Mouse (Mus musculus) cerebellum, postnatal 4 days (tissue): ENCODE results near the gene Nrgn.

Experiments
- DNase-seq, 2 experiments: peaks; one replicate each; pipeline ENCODE4 v3.0.0; 2022; ENCODE audit warnings: low spot score in 2 of 2, mixed read lengths in 1 of 2

The Nrgn gene

DNA sequence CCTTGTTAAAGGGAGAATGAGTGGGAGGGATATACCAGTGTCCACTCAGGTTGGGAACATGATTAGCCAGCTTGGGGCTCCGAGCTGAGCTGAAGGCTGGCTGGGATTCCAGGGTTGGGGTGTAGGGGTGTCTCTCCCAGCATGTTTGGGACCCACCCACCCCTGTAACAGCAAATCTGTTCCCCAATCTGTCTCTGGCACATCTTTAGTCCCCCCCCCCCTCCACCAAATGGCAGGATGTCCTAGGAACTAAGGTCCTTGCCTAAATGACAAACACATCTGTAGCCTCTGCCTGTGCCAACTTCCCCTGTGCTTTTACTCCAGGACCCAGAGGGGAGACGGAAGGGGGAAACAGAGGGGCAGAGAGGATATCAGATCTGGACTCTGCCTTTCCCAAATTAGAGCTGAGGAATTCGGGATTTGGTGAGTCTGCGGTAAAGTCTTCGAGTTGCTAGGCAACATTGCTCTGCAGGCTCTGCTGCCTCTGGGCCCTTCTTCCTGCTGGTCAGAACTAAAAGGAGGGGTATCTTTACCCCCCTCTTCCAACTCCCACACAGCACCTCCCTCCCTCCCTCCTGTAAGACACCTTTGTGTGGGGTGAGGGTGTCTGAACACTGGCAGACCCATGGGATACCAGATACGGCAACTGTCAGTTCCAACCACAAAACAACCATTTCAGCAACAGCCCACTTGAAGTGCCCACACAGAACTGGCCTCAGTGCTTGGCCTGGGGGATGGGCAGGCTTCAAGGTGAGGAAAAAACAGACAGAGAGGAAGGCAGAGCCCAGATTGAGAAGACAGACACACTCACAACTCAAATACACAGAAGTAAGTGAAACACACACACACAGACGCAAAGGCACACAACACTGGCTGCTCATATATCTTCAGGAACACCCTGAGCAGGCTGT, 2.4 kb upstream of the Nrgn start, which contains the start of gene Siae:
Gene Siae (plus strand): TSS at position 861 of the 911 bp plus-strand sequence.
- no peak for DNase-seq

DNA sequence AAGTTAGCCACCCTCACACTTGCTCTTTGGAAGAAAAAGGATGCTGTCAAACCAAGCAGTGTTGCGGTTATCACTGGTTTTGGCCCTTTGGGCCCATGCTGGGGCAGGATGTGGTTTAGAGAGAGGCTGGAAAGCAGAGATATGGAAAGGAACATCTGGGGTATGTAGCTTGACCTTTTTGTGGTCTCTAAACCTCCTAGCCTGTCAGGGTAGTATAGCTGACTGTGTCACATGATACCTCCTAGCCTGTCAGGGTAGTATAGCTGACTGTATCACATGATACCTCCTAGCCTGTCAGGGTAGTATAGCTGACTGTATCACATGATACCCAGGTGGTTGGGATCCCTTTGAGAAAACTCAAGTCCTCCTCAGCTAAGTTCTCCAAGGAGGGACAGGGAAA, 1.6 kb upstream of the Nrgn start:
- no peak for DNase-seq

DNA sequence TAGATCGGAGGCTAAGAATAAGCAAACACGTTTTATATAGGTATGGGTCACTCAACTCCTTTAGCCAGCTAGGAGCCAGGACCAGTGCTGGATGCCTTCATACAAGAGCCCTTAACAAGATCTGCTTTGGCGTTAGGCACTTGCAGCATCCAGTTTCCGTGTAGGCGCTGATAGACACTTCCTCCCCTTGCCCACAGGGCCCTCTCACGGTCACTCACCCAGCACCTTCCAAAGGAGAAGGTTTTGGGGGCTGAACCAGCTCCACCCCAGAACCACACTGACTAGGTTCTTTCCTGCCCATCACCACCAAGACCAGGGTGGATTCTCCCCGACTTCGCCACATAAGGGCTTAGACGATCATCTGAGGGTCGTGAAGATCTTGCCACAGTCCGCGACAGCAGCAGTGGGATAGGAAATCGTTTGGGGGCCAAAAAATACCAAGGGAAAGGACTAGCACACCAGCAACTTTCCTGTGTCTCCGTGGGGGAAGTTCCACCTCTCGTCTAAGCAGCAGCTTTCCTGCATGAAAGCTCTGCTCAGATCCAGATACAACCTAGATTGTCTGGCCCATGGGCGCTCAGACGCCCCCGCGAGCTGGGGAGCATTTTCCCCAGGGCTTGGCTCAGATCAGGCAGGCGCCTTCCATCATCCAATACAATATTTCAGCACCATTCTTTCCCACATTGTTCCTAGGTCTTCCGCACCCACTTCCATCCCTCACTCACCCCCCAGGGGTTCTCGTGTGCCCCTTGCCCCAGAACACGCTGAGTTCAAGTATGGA, 763 bp downstream of the Nrgn start:
- DNase-seq: no peak

DNA sequence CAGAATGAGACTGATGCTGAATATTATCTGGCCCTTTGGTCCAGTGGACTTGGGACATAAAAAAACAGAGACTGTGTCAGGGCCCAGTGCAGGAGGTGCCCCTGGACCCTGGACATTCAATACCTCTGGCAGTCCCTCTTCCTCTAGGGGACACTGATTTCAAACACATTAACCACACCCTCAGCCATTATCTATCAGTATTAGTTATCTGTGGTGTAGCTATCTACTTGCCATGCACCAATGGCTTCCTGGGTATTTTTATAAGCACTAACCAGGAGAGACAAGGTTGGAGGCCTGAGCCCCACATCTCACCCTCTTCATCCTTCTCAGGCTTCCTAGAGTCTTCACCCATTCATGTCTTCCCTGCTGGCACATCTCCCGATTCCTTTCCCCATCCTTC, 2.3 kb downstream of the Nrgn start:
- DNase-seq: no peak

DNA sequence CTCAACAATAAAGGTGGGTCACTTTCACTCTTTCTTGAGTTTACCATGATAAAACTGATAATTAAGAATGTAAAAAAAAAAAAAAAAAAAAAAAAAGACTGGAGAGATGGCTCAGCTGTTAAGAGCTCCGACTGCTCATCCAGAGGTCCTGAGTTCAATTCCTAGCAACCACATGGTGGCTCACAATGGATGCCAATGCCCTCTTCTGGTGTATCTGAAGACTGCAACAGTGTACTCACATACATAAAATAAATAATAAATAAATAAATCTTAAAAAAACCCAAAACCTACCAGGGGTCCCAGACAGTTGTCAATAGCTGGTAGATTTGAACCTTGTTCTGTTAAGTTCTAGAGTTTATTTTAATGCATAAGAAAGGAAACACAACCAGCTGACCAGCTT, 5.8 kb downstream of the Nrgn start:
- no peak for DNase-seq

DNA sequence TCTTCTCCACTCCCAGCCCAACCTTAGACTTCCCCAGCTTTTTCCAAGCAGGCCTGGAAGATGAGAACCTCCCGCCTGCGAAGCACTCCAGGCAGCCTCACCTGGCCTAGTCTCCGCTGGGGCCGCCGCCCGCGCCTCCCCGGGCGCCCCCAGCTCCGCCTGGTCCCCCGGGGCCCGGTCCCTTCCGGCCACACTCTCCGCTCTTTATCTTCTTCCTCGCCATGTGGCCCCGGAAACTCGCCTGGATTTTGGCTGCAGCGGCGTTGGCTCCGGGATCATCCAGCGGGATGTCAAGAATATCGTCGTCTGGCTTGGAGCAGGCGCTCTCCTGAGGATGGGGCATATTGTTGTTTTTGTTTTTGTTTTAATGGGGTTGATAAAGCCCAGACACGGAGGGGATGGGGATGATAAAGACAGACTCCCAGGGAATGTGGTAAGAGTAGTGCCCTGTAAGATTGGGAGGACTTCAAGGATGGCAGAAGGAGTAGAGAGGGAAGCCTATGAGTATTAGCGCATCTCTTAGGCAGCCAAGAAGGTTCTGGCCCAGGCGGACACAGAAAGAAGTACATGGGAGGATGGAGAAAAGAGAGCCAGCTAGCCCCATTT, 6.8 kb downstream of the Nrgn start:
- no peak for DNase-seq

DNA sequence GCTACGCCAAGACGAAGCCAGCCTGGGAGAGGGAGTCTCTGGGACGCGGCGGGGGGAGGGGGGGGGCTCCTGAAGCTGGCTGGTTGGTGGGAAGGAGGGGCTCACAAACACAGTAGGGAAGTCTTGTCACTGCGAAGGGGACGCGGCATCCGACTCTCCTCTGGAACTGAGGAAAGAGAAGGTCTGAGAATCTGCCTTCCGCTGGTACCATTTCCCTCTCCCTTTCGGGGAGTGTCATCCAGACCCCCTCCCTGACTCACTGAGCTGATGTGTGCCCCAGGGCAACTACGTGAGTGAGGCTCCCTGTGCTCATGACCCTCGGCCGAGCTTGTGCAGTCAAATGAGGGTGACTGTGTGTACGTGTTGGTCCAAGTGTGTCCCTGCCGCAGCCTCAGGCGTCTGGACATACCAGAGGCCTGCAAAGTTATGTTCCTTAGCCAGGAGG, 7.5 kb downstream of the Nrgn start:
- no peak for DNase-seq

DNA sequence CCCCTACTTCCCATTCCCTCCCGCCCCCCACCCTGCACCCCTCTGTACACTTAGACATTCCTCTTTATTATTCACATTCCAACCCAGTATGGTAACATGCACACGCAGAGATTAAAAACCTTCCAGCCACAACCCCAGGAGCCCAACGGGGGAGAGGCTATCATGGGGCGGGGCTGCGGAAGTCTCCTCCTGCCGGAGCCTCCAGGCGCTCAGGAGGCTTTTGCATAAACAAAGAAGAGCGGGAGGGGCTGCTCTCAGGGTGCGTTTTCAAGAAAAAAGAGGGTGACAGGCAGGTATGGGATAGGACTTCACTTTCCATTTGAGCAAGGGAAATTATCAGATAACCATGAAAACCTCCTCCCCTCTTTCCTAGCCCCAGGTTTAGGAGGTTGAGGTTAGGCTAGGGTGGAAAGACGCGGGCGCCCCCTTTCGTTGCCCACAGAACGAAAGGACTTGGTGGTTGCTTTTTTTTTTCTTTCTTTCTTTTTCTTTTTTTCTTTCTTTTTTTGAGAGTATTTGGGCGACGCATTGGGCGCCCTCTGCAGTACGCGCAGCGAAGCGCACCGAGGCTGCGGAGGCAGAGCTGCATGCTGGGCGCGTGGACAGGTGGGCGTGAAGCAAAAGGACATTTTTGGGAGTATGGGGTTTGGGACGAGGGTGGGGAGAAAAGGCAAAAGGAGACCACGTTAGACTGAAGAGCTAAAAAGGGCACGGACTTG, 8.1 kb downstream of the Nrgn start:
- peak in 1 of 2 experiments; percentile 72 for DNase-seq

DNA sequence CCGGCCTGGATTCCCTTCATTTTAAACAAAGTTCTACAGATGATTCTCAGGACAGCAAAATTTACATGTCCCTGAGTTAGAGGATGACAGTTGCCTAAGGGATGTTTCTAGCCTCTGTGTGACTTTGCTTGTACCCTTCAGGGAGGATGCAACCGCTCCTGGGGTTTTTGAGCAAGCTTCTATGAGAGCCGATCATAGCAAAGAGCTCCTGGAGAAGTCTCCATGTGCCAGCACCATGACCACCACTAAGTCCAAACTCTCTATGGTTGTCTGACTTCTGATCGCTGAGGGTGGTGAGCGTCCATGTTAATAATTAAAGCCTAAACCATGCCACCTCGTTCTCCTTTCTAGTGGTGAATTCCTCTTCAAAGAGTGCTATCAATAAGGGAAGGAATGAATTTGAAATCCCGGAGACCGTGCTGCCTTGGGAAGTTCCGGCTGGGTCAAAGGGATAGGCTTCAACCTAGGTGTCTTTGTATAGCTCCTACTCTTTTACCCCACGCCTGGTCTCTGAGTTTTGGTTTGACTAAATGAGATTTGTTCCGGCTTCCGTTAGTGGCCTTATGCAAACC, 8.7 kb downstream of the Nrgn start:
- DNase-seq: no peak

DNA sequence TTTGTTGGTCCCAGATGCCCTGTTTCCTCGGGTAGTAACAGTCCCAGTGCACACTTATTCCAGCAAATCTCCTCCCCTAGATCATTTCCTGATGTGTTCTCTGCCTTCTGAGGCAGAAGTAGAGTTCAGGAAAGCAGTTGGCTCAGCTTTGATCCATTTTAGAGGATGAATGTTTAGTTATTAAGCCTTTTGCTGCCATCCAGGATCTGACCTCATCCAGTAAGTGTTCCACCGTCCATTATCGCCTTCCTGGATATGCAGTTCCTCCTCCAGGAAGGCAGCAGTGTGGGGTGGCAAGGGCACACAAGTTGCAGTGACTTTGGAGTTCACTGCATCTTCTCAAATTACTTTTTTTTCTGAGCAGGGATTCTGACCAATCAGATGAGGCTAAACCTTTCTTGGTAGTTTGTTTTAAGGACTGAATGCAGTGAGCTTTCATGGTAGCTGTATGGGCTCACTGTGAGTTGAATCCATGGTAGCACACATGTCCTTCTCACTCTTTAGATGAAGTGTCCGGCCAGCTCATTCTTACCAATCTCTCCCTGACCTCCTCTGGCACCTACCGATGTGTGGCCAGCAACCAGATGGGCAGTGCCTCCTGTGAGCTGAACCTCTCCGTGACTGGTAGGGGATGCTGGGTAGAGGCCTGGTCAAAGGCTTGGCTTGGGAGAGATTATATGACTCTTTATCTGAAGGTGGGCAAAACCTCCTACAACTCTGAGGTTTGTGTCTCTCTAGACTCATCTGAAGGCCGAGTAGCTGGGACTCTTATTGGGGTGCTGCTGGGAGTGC, 10.7 kb downstream of the Nrgn start:
- no peak for DNase-seq

DNA sequence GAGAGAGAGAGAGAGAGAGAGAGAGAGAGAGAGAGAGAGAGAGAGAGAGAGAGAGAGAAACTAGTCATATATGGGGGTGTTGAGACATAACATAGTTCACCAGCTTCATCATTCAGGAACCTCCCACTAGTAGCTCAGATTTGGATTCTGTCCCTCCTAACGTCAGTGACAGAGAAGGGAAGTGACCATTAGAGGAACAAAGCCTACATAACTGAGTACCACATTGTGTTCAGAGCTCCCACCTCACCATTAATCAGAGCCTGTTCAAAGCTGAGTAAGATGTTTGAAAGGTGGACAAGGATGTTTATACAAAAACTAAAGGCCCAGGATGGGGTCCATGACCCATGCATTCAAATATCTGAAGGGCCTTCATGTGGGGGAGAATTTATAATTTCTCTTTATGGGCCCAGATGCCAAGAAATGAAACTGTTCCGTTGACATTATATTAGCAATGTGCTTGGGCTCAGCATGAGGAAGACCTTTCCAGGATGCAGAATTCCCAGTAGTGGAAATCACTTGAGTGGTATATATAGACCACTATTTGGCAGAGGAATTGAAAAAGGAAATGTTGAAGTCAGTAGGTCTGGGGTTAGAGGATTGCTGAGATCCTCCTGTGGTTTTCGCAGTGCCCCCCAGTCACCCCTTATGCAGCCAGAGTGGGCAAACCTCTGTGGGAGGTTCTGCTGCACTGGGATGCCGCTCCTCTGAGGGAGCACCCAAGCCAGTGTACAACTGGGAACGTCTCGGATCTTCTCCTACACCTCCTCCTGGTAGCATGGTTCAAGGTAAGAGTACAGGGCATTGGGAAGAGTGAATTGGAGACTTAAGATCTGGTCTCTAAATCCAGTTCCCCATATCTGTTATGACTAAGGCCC, 11.8 kb downstream of the Nrgn start:
- no peak for DNase-seq

DNA sequence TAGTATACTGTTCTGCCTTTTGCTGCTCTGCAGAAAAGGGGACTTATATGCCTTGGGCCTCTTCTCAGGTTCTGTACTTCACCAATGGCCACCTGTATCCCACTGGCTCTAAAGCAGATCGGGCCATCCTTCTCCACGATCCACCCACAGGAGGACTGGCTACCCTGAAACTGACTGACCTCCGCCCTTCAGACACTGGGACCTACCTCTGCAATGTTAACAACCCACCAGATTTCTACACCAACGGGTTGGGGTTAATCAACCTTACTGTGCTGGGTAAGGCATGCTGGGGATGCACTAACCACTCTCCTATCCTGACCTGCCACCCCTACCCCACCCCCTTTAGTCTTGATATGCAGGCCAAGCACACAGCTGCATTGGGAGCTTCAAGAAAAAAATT, 12.5 kb downstream of the Nrgn start:
- DNase-seq: no peak

DNA sequence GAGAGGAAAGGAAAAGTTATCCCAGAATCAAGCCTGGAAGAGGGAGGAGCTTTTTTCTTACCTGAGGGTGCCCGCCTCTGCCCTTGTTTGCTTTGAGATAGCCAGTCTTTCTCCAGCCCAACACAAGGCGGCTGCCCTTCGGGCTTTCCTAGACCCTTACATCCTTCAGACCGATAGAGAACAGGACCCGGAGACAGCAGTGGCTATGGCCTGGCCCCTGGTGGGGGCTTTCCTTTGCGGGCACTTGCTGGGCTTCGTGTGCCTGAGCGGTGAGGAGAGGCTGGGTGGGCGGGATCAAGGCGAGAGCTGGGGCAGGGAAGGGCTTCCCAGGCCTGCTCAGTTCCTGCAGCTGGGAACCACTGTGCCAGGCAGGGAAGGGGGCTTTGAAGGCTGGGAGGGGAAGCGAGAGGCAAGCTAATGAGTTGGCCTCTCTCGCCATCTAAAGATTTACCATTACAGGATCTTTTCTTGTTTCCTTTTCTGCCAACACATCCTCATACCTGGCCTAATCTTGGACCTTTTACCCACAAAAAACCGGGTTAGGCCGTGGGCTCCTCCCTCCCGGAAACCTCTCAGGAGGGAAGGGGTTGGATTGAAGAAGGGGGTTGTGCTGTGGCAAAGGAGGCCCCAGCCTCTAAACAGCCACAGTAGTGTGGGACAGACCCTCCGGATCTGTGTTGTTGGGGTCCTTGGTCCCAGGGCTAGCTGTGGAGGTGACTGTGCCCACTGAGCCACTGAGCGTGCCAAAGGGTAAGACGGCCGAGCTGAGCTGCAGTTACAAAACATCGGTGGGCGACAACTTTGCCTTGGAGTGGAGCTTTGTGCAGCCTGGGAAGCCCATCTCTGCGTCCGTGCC, 13.3 kb downstream of the Nrgn start, which contains the start of gene Vsig2:
Gene Vsig2 (plus strand): TSS at position 86 of the 856 bp plus-strand sequence.
- no peak for DNase-seq

DNA sequence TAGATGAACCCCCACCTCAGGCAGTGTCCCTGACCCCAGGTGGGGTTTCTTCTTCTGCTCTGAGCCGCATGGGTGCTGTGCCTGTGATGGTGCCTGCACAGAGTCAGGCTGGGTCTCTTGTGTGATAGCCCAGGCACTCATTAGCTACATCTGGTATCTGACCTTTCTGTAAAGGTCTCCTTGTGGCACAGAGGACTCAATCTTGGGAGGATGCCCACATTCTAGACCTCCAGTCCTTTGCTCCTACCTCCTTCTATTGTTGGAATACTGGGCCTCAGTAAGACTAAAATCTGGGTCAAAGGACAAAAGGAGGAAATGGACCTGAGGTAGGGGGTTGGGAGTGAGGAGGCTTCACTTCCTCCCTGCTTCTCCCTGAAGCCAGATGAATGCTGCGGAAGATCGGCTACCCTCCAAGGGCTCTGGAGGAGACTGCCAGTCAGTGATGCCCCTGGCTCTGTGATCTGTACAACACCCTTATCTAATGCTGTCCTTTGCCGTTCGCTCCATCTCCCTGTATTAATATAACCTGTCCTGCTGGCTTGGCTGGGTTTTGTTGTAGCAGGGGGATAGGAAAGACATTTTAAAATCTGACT, 14.9 kb downstream of the Nrgn start:
- no peak for DNase-seq

DNA sequence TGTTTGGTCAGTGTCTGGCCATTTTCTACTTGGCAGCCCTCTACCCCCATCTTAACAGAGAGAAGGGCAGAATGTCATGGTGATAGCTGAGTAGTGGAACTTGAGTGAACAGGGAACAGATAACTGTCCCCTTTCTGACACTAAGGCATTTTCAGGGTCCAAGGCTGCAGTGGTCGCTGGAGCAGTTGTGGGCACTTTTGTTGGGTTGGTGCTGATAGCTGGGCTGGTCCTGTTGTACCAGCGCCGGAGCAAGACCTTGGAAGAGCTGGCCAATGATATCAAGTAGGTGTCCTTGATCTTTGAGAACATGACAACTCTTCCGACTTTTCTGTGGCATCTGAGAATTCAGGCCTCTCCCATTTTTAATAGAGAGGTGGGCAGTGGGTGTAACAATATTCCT, 15.9 kb downstream of the Nrgn start:
- DNase-seq: no peak

DNA sequence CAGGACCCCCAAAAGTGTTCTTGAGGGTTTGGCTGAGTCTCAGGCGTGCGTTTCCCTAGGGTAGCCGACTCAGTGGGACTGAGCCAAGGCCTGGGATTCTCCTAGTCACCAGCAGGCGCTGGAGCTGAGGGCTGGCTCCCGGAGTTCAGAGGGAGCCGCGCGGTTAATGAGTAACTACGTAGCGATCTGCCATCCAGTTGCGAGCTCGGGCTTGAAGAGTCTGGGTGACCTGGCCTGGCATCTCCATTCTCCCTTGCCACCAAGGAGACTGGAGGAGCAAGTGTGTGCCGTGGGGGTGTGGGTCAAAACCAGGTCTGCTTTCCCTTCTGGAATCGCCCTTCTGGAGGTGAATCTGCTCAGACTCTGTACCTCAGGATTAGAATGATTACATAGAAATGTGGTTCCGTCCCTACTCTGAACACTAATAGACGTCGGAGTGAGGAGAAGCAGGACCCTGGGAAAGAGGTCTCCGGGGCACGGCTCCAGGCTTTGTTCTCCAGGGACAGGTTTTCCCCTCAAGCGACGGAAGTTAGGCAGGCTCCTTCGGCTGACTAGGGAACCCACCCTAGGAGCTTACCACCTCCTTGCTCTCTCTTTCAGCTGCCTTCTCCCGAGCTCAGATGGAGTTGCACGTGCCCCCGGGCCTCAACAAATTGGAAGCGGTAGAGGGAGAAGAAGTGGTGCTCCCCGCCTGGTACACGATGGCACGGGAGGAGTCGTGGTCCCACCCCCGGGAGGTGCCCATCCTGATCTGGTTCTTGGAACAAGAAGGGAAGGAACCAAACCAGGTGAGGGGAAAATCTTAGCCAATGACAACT, 21.6 kb downstream of the Nrgn start:
- DNase-seq: no peak
